Mouse (Mus musculus) C2C12 (cell line): ENCODE measurements around the gene A430078G23Rik. TPM values are rescaled to one million over a fixed set of nuclear protein-coding genes. Genes with fewer than 3 reads are reported as not detected.

Experiments
- H3K27me3 ChIP-seq: one replicate; pipeline ENCODE4 v1.6.1; 2011; ENCODE audit not compliant: control insufficient read depth, insufficient read depth, insufficient read length
- H3K36me3 ChIP-seq: one replicate; pipeline ENCODE4 v1.6.1; 2011; ENCODE audit not compliant: control insufficient read depth, insufficient read depth
- H3K4me3 ChIP-seq: one replicate; pipeline ENCODE4 v1.5.1; 2011; ENCODE audit warnings: mild to moderate bottlenecking, control low read depth; ENCODE audit not compliant: poor library complexity, insufficient read depth, severe bottlenecking
- H3K79me2 ChIP-seq: one replicate; pipeline ENCODE4 v1.6.1; 2011; ENCODE audit not compliant: control insufficient read depth, insufficient read depth
- H3K79me3 ChIP-seq: one replicate; pipeline ENCODE4 v1.6.1; 2011; ENCODE audit warnings: low read depth, control low read depth
- H3ac ChIP-seq: one replicate; pipeline ENCODE3; 2011; ENCODE audit warnings: low read depth; ENCODE audit not compliant: control insufficient read depth, insufficient read length
- CEBPB ChIP-seq: IDR thresholded peaks from one replicate; pipeline ENCODE4 v1.6.1; 2011; ENCODE audit warnings: low read depth, mild to moderate bottlenecking, control low read depth, moderate library complexity
- CTCF ChIP-seq: IDR thresholded peaks from one replicate; pipeline ENCODE4 v1.5.1; 2011; ENCODE audit not compliant: control insufficient read depth, insufficient read depth, insufficient read length
- FOSL1 ChIP-seq: IDR thresholded peaks from one replicate; pipeline ENCODE4 v1.8.0; 2011; ENCODE audit warnings: mild to moderate bottlenecking, low read length; ENCODE audit not compliant: poor library complexity, insufficient read depth, severe bottlenecking
- MAX ChIP-seq: IDR thresholded peaks from one replicate; pipeline ENCODE4 v1.6.1; 2011; ENCODE audit warnings: mild to moderate bottlenecking, control low read depth
- MYOD1 ChIP-seq: IDR thresholded peaks from one replicate; pipeline ENCODE4 v1.6.1; 2011; ENCODE audit warnings: low read depth; ENCODE audit not compliant: control insufficient read depth, insufficient read length
- MYOG ChIP-seq: IDR thresholded peaks from one replicate; pipeline ENCODE4 v1.6.1; 2011; ENCODE audit not compliant: control insufficient read depth, insufficient read length; ENCODE audit errors: extremely low read depth
- USF1 ChIP-seq: IDR thresholded peaks from one replicate; pipeline ENCODE4 v1.6.1; 2011; ENCODE audit warnings: low read depth, mild to moderate bottlenecking, control low read depth, moderate library complexity
- polyA plus RNA-seq: library from polyadenylated mRNA; unstranded; fragments of >200 nt; fragmentation: generic; extraction: Trizol; gene quantifications from one replicate; pipeline ENCODE4 v1.2.1, GENCODE M21; 2012; ENCODE audit warnings: missing spikeins

The A430078G23Rik gene
- polyA plus RNA-seq, 1 experiment: not detected

- Histone ChIP-seq H3ac (no peak overlapping the region), H3K36me3 (no peaks in the 10 kb centered on the region), H3K27me3 (no peaks in the 10 kb centered on the region), H3K4me3 (no peak overlapping the region), H3K79me3 (no peaks in the 10 kb centered on the region), H3K79me2 (no peaks in the 10 kb centered on the region)
- TF ChIP-seq USF1 (no peak), CTCF (no peak), MYOG (no peak), CEBPB (no peak), FOSL1 (no peak), MYOD1 (no peak), MAX (no peak)
Observed at GRCm38 (mm10) chr8:3346691-3347413, 6.4 kb upstream of the A430078G23Rik start.

GRCm38 (mm10) chr8:3348142-3348823, 4.9 kb upstream of the A430078G23Rik start:
- Histone ChIP-seq H3K36me3 (no peaks in the 10 kb centered on the region), H3K27me3 (peaks cover 3% of the 10 kb centered on the region), H3K79me3 (no peaks in the 10 kb centered on the region), H3K4me3 (no peak overlapping the region), H3ac (no peak overlapping the region), H3K79me2 (no peaks in the 10 kb centered on the region)
- TF ChIP-seq MYOD1 (peak; percentile 13), MYOG (no peak)

GRCm38 (mm10) chr8:3350747-3351146, 2.5 kb upstream of the A430078G23Rik start:
- Histone ChIP-seq H3K4me3 (no peak overlapping the region), H3ac (no peak overlapping the region), H3K79me3 (no peaks in the 10 kb centered on the region), H3K27me3 (peaks cover 14% of the 10 kb centered on the region), H3K79me2 (no peaks in the 10 kb centered on the region), H3K36me3 (no peaks in the 10 kb centered on the region)
- TF ChIP-seq MYOD1: no peak
- no peak for TF ChIP-seq CTCF
- no peak for TF ChIP-seq FOSL1
- TF ChIP-seq MYOG: no peak
- no peak for TF ChIP-seq MAX
- TF ChIP-seq CEBPB: no peak
- no peak for TF ChIP-seq USF1

- Histone ChIP-seq H3K79me3 (no peaks in the 10 kb centered on the region), H3K4me3 (no peak overlapping the region), H3K27me3 (peaks cover 14% of the 10 kb centered on the region), H3ac (no peak overlapping the region), H3K79me2 (no peaks in the 10 kb centered on the region), H3K36me3 (no peaks in the 10 kb centered on the region)
- TF ChIP-seq USF1 (no peak), CEBPB (no peak), CTCF (no peak), MAX (no peak), FOSL1 (no peak), MYOG (no peak), MYOD1 (no peak)
Observed at GRCm38 (mm10) chr8:3352715-3353114, 500 bp upstream of the A430078G23Rik start.

- TF ChIP-seq CTCF (no peak), MAX (no peak), CEBPB (no peak)
- H3K4me3 ChIP-seq: no peak overlapping the region
- H3ac ChIP-seq: no peak overlapping the region
- no peaks in the 10 kb centered on the region for H3K79me2 ChIP-seq
- H3K36me3 ChIP-seq: no peaks in the 10 kb centered on the region
- H3K27me3 ChIP-seq: peaks cover 14% of the 10 kb centered on the region
- no peaks in the 10 kb centered on the region for H3K79me3 ChIP-seq
Observed at GRCm38 (mm10) chr8:3353811-3354442, 712 bp downstream of the A430078G23Rik start.

GRCm38 (mm10) chr8:3354443-3354812, 1.2 kb downstream of the A430078G23Rik start:
- Histone ChIP-seq H3K79me2 (no peaks in the 10 kb centered on the region), H3ac (no peak overlapping the region), H3K36me3 (no peaks in the 10 kb centered on the region), H3K27me3 (peaks cover 14% of the 10 kb centered on the region), H3K4me3 (no peak overlapping the region), H3K79me3 (no peaks in the 10 kb centered on the region)
- TF ChIP-seq MYOD1: no peak
